Mouse (Mus musculus) 416B (cell line): ENCODE results near the gene Gtf3c1.

Experiments used
- DNase-seq: peaks from one replicate; pipeline ENCODE4 v3.0.0; 2011; ENCODE audit warnings: low read depth

Gene Gtf3c1

GRCm38 (mm10) chr7:125707593-125708022, at the start of gene Gtf3c1, which contains the start of gene D430042O09Rik:
TSS of gene Gtf3c1 (minus strand) at chr7:125707780.
TSS of gene D430042O09Rik (plus strand) at chr7:125707888.
- peak; percentile 99 for DNase-seq

- no peak for DNase-seq
These were observed 49.2 kb upstream of the Gtf3c1 start for GRCm38 (mm10) chr7:125756806-125757205.

GRCm38 (mm10) chr7:125753326-125753715, 45.7 kb upstream of the Gtf3c1 start:
- no peak for DNase-seq

GRCm38 (mm10) chr7:125752699-125753325, 45.2 kb upstream of the Gtf3c1 start:
- DNase-seq: no peak

- DNase-seq: peak; percentile 56
These were observed 40.6 kb upstream of the Gtf3c1 start for GRCm38 (mm10) chr7:125748186-125748585.

- DNase-seq: peak; percentile 54
These were observed 39.7 kb upstream of the Gtf3c1 start for GRCm38 (mm10) chr7:125747316-125747690.

- DNase-seq: no peak
These were observed 39.2 kb upstream of the Gtf3c1 start for GRCm38 (mm10) chr7:125746621-125747315.

- peak; percentile 65 for DNase-seq
These were observed 37.2 kb upstream of the Gtf3c1 start for GRCm38 (mm10) chr7:125744774-125745173.

GRCm38 (mm10) chr7:125741271-125741703, 33.7 kb upstream of the Gtf3c1 start:
- DNase-seq: no peak

- no peak for DNase-seq
These were observed 32.9 kb upstream of the Gtf3c1 start for GRCm38 (mm10) chr7:125740521-125740920.

GRCm38 (mm10) chr7:125736366-125737015, 28.9 kb upstream of the Gtf3c1 start:
- no peak for DNase-seq

- DNase-seq: no peak
These were observed 26.2 kb upstream of the Gtf3c1 start for GRCm38 (mm10) chr7:125733791-125734190.

- DNase-seq: no peak
These were observed 24.1 kb upstream of the Gtf3c1 start for GRCm38 (mm10) chr7:125731679-125732078.

- peak; percentile 20 for DNase-seq
These were observed 15.8 kb upstream of the Gtf3c1 start for GRCm38 (mm10) chr7:125723189-125723972.

GRCm38 (mm10) chr7:125722127-125722526, 14.5 kb upstream of the Gtf3c1 start:
- peak; percentile 18 for DNase-seq

- DNase-seq: no peak
These were observed 13.5 kb upstream of the Gtf3c1 start for GRCm38 (mm10) chr7:125721033-125721432.

GRCm38 (mm10) chr7:125720370-125720769, 12.8 kb upstream of the Gtf3c1 start:
- DNase-seq: no peak

GRCm38 (mm10) chr7:125717612-125718011, 10.0 kb upstream of the Gtf3c1 start:
- DNase-seq: no peak

- DNase-seq: no peak
These were observed 9.1 kb upstream of the Gtf3c1 start for GRCm38 (mm10) chr7:125716724-125717123.

GRCm38 (mm10) chr7:125714803-125715202, 7.2 kb upstream of the Gtf3c1 start:
- peak; percentile 10 for DNase-seq

- peak; percentile 58 for DNase-seq
These were observed 6.0 kb upstream of the Gtf3c1 start for GRCm38 (mm10) chr7:125713542-125714055.

- no peak for DNase-seq
These were observed 520 bp upstream of the Gtf3c1 start for GRCm38 (mm10) chr7:125708100-125708499.
